Mouse (Mus musculus) intestine, postnatal 0 days (tissue): ENCODE data around the gene Ghrh. TPM values are rescaled to one million over a fixed set of nuclear protein-coding genes. Genes with fewer than 3 reads are reported as not detected.

ENCODE experiments used
- ATAC-seq: fragments of 200-750 bp; cut with Nextera tagmentation; 2 replicates; pipeline ENCODE4 v1.8.0; 2017; ENCODE audit warnings: mild to moderate bottlenecking, moderate TSS enrichment, moderate library complexity
- H3K27ac ChIP-seq: fragments of 300-500 bp; sonication (generic); 2 replicates; pipeline ENCODE4 v1.5.1; 2014; ENCODE audit warnings: mild to moderate bottlenecking, low read depth, low read length, moderate library complexity
- H3K27me3 ChIP-seq: fragments of 300-500 bp; sonication (generic); replicated peaks from 2 replicates; pipeline ENCODE4 v1.6.1; 2014; ENCODE audit warnings: low read length, mixed read lengths; ENCODE audit not compliant: control insufficient read depth, insufficient read depth
- H3K36me3 ChIP-seq: fragments of 300-500 bp; sonication (generic); 2 replicates; pipeline ENCODE4 v1.6.1; 2014; ENCODE audit warnings: mild to moderate bottlenecking, moderate library complexity; ENCODE audit not compliant: control insufficient read depth, insufficient read depth
- H3K4me1 ChIP-seq: fragments of 300-500 bp; sonication (generic); replicated peaks from 2 replicates; pipeline ENCODE4 v1.6.1; 2014; ENCODE audit warnings: antibody characterized with exemption, low read length, mixed read lengths; ENCODE audit not compliant: control insufficient read depth, insufficient read depth
- H3K4me2 ChIP-seq: fragments of 300-500 bp; sonication (generic); replicated peaks from 2 replicates; pipeline ENCODE4 v1.6.1; 2014; ENCODE audit warnings: low read depth, mild to moderate bottlenecking, moderate library complexity
- H3K4me3 ChIP-seq: fragments of 300-500 bp; sonication (generic); 2 replicates; pipeline ENCODE4 v1.5.1; 2014; ENCODE audit warnings: low read depth, low read length
- H3K9ac ChIP-seq: fragments of 300-500 bp; sonication (generic); 2 replicates; pipeline ENCODE4 v1.6.1; 2014; ENCODE audit warnings: mild to moderate bottlenecking, low read depth, low read length
- H3K9me3 ChIP-seq: fragments of 300-500 bp; sonication (generic); 2 replicates; pipeline ENCODE4 v1.6.1; 2016; ENCODE audit warnings: mixed run types; ENCODE audit not compliant: control insufficient read depth
- CTCF ChIP-seq: sonication (generic); IDR thresholded peaks from 2 replicates; pipeline ENCODE4 v1.5.1; 2016; ENCODE audit warnings: low read depth, mild to moderate bottlenecking, control low read depth, antibody characterized with exemption, moderate library complexity
- WGBS: fragments of 180-500 bp; shearing (Covaris S2); extraction: QIAGEN DNeasy Blood & Tissue Kit; methylation state at CpG from one replicate; pipeline ENCODE4 v1.1.7; 2014; 5-methylcytosine and 5-hydroxymethylcytosine counted together
- polyA plus RNA-seq: library from polyadenylated mRNA; unstranded; fragments of >200 nt; fragmentation: Nextera tagmentation; extraction: Ambion mirVana; gene quantifications from 2 replicates; pipeline ENCODE4 v1.2.1, GENCODE M21; 2015

Gene Ghrh
- polyA plus RNA-seq, 1 experiment from 2014 or later: 0.26 TPM

DNA sequence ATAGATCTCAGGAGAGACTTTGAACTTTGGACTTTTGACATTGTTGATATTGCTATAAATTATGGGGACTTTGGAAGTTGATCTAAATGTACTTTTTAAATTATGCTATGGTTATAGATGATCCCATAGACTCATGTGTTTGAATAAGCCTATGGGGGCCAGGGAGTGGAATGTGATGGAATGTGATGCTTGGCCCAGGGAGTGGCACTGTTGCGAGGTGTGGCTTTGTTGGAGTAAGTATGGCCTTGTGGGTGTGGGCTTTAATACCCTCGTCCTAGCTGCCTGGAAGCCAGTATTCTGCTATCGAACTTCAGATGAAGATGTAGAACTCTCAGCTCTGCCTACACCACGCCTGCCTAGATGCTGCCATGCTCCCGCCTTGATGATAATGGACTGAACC, 12.7 kb upstream of the Ghrh start:
- H3K36me3 ChIP-seq: no peaks in the 10 kb centered on the region
- no peak overlapping the region for H3K27ac ChIP-seq
- peak; percentile 83 for ATAC-seq
- H3K9me3 ChIP-seq: no peaks in the 10 kb centered on the region
- no peak overlapping the region for H3K4me3 ChIP-seq
- H3K9ac ChIP-seq: no peak overlapping the region
- TF ChIP-seq CTCF: no peak
- 52% methylated on average over 5 of the region's 5 CpGs for WGBS
- no peak overlapping the region for H3K4me2 ChIP-seq
- H3K4me1 ChIP-seq: no peaks in the 10 kb centered on the region; the same call in 1 of the 2 replicates
- H3K27me3 ChIP-seq: no peaks in the 10 kb centered on the region

DNA sequence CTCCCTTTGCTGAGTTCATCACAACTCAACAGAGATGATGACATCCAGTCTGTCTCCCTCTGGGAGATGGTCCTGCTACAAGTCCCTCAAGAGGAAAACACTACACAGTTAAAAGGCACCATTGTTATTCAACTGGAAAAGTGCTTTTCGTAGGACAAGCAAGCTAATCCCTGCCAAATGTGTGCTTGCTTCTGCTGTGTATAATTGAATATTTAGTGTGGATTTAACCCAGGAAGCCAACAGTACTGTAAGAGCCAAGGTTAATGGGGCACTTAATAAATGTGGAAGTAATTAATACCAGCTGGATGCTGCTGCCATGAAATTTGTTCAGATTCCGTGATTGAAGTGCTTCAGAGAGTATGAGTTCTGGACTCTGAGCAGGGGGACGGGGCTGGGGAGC, 6.8 kb upstream of the Ghrh start:
- no peak for ATAC-seq
- H3K36me3 ChIP-seq: no peaks in the 10 kb centered on the region
- no peak overlapping the region for H3K9ac ChIP-seq
- H3K4me3 ChIP-seq: no peak overlapping the region
- 71% methylated on average over 3 of the region's 3 CpGs for WGBS
- no peaks in the 10 kb centered on the region for H3K9me3 ChIP-seq
- no peak for TF ChIP-seq CTCF
- no peak overlapping the region for H3K27ac ChIP-seq
- no peaks in the 10 kb centered on the region for H3K27me3 ChIP-seq
- H3K4me1 ChIP-seq: no peaks in the 10 kb centered on the region
- no peak overlapping the region for H3K4me2 ChIP-seq

DNA sequence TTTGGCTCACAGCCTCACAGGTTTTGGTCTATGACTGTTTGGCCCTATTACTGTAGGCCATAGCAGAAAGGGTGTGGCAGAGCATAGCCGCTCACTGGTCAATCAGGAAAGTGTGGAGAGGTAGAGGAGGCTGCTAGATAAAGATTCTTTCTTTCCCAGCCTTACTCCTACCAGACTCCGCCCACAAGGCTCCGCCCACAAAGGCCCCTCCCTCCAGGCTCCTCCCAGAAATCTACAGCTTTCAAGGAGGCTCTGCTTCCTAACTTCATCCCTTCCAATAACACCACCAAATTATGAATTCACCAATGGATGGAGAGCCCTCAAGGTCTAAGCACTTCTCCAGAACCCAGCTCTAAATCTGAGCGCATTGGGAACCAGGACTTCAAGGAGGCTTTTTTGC, 5.9 kb upstream of the Ghrh start:
- ATAC-seq: no peak
- no peak overlapping the region for H3K4me3 ChIP-seq
- WGBS: 60% methylated on average over 4 of the region's 4 CpGs

DNA sequence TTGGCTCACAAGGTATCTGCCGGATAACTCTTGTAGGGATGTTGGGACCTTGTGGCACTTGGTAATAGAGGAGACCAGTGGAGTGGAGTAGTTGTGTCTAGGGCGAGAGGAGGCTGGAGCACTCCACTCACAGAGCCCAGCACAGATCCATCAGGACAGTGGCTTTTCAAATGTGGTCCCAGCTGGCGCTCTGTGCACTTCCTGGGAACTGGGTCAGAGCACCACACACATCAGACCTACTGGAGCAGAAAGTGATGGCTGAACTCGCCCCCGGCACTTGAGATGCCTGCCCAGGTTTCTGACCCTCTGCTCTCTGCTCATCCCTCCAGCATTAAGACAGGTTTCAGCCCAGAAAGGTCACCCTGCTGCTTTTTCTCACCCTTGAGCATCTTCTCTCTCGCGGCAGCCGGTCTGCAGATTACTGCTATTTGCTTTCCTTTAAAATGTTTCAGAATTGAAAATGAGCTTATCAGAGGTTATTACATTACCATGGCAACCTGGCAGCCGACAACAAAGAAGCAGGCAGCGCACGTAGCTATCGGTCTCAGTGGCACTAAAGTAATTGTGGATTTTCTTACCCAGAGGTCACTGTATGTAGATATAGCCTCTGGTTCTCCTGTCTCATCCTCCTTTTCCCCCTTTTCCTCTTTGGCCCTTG, 1.9 kb upstream of the Ghrh start:
- no peaks in the 10 kb centered on the region for H3K9me3 ChIP-seq
- no peaks in the 10 kb centered on the region for H3K36me3 ChIP-seq
- no peak overlapping the region for H3K4me3 ChIP-seq
- 47% methylated on average over 12 of the region's 12 CpGs for WGBS
- ATAC-seq: no peak
- no peak overlapping the region for H3K4me2 ChIP-seq
- H3K4me1 ChIP-seq: no peaks in the 10 kb centered on the region
- no peak overlapping the region for H3K9ac ChIP-seq
- TF ChIP-seq CTCF: no peak
- H3K27me3 ChIP-seq: no peaks in the 10 kb centered on the region
- H3K27ac ChIP-seq: no peak overlapping the region

More for the DNA sequence above, 5.9 kb upstream of the Ghrh start:
- Histone ChIP-seq H3K9me3 (no peaks in the 10 kb centered on the region), H3K27me3 (no peaks in the 10 kb centered on the region), H3K4me1 (no peaks in the 10 kb centered on the region), H3K36me3 (no peaks in the 10 kb centered on the region), H3K27ac (no peak overlapping the region), H3K4me2 (no peak overlapping the region), H3K9ac (no peak overlapping the region)
- no peak for TF ChIP-seq CTCF

DNA sequence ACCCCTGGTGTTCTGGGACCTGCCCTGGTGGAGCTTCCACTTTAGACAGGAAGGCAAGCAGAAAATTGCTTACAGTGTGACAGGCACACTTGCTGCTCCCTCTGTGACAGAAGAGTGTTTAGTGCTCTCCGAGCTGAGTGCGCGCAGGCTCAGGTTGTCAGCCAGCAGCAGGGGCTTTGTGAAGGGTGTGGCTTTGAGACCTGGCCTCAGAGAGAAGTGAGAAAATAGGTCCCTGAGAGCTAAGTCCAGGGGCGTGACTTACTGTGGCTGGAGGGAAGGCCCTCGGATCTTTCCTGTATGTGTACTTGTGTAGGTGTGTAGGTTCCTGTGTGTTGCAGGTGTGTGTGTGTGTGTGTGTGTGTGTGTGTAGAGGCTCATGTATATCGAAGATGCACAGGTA, 4.0 kb downstream of the Ghrh start:
- Histone ChIP-seq H3K36me3 (no peaks in the 10 kb centered on the region), H3K4me1 (no peaks in the 10 kb centered on the region), H3K9me3 (no peaks in the 10 kb centered on the region), H3K4me2 (no peak overlapping the region), H3K27ac (no peak overlapping the region), H3K27me3 (no peaks in the 10 kb centered on the region), H3K9ac (no peak overlapping the region), H3K4me3 (no peak overlapping the region)
- ATAC-seq: no peak
- no peak for TF ChIP-seq CTCF
- WGBS: 43% methylated on average over 6 of the region's 6 CpGs

DNA sequence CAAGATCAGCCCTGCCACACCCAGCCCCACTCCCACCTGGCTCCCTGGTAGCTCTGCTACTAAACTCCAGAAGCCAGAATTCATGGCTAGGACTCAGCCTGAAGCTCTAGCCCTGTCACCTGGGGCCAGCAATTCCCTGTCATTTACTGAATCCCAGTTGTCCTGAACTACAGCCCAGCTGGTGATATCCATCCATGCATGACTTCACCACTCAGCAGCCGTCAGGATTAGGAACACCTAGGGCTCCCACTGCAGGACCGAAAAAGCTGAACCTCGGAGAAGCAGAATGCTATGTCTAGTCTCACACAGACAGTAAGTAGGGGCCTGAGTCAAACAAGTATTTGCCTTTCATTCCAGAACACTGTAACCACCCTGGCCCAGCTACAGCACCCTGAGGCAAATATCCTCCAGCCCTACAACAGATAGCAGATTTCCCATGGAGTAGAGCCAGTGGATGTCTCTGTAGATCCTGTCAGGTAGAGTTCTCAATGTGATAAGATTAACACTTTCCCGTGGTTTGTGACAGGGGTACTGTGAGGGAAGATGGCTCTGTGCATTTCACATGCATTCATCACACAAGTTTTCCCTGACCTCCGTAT, 4.9 kb downstream of the Ghrh start:
- WGBS: 64% methylated on average over 5 of the region's 5 CpGs
- ATAC-seq: no peak
- H3K9me3 ChIP-seq: no peaks in the 10 kb centered on the region
- no peaks in the 10 kb centered on the region for H3K27me3 ChIP-seq
- no peak overlapping the region for H3K9ac ChIP-seq
- no peak for TF ChIP-seq CTCF
- H3K36me3 ChIP-seq: no peaks in the 10 kb centered on the region
- no peak overlapping the region for H3K4me2 ChIP-seq
- no peak overlapping the region for H3K27ac ChIP-seq
- no peaks in the 10 kb centered on the region for H3K4me1 ChIP-seq
- H3K4me3 ChIP-seq: no peak overlapping the region
